Mouse (Mus musculus) liver, postnatal 0 days (tissue): Measurements from ENCODE around the gene Wdr60. TPM values are rescaled to one million over a fixed set of nuclear protein-coding genes. Genes with fewer than 3 reads are reported as not detected.
A peak's percentile ranks its signal among the peaks of the same experiment; 100 is the strongest.
"Not testable (repeated sequence)": the region's sequence is repeated elsewhere in the genome, so short reads cannot be mapped to it uniquely, and the experiment has no call there.

Experiments used
- ATAC-seq: fragments of 200-750 bp; cut with Nextera tagmentation; 2 replicates; pipeline ENCODE4 v1.8.0; 2017; ENCODE audit warnings: mild to moderate bottlenecking, moderate library complexity
- DNase-seq: peaks from one replicate; pipeline ENCODE4 v3.0.0-alpha.2; 2016
- H3K27ac ChIP-seq: fragments of 300-500 bp; sonication (generic); 2 replicates; pipeline ENCODE4 v1.5.1; 2014; ENCODE audit warnings: antibody characterized with exemption, moderate library complexity, mild to moderate bottlenecking, low read depth
- H3K27me3 ChIP-seq: fragments of 300-500 bp; sonication (generic); 2 replicates; pipeline ENCODE4 v1.6.1; 2014; ENCODE audit warnings: low read length, control low read depth, mixed read lengths; ENCODE audit not compliant: insufficient read depth
- H3K36me3 ChIP-seq: fragments of 300-500 bp; sonication (generic); replicated peaks from 2 replicates; pipeline ENCODE4 v1.6.1; 2014; ENCODE audit warnings: mild to moderate bottlenecking, control low read depth, low read length, moderate library complexity, mixed read lengths; ENCODE audit not compliant: insufficient read depth
- H3K4me1 ChIP-seq: fragments of 300-500 bp; sonication (generic); 2 replicates; pipeline ENCODE4 v1.6.1; 2014; ENCODE audit warnings: antibody characterized with exemption, mild to moderate bottlenecking, control low read depth; ENCODE audit not compliant: insufficient read depth
- H3K4me2 ChIP-seq: fragments of 300-500 bp; sonication (generic); 2 replicates; pipeline ENCODE4 v1.6.1; 2014; ENCODE audit warnings: low read depth, mild to moderate bottlenecking, low read length, moderate library complexity, mixed read lengths
- H3K4me3 ChIP-seq: fragments of 300-500 bp; sonication (generic); 2 replicates; pipeline ENCODE4 v1.5.1; 2014; ENCODE audit warnings: low read depth, low read length
- H3K9ac ChIP-seq: fragments of 300-500 bp; sonication (generic); replicated peaks from 2 replicates; pipeline ENCODE4 v1.6.1; 2014; ENCODE audit warnings: mild to moderate bottlenecking, moderate library complexity
- H3K9me3 ChIP-seq: fragments of 300-500 bp; sonication (generic); 2 replicates; pipeline ENCODE4 v1.6.1; 2016; ENCODE audit warnings: mild to moderate bottlenecking, control low read depth, low read length, mixed read lengths
- CTCF ChIP-seq: sonication (generic); IDR thresholded peaks from 2 replicates; pipeline ENCODE4 v1.5.1; 2016; ENCODE audit warnings: antibody characterized with exemption, low read depth
- EP300 ChIP-seq: IDR thresholded peaks from 2 replicates; pipeline ENCODE4 v1.6.1; 2016; ENCODE audit warnings: antibody characterized with exemption, low read depth, mild to moderate bottlenecking
- WGBS: fragments of 180-500 bp; shearing (Covaris S2); extraction: QIAGEN DNeasy Blood & Tissue Kit; methylation state at CpG from one replicate; pipeline ENCODE4 v1.1.7; 2014; ENCODE audit not compliant: insufficient replicate concordance; 5-methylcytosine and 5-hydroxymethylcytosine counted together
- polyA plus RNA-seq: library from polyadenylated mRNA; unstranded; fragments of >200 nt; fragmentation: Nextera tagmentation; extraction: Ambion mirVana; gene quantifications from 2 replicates; pipeline ENCODE4 v1.2.1, GENCODE M21; 2015

The Wdr60 gene
- polyA plus RNA-seq, 1 experiment from 2014 or later, result 4.2 TPM

GRCm38 (mm10) chr12:116280653-116281364 lies 18.0 kb upstream of the Wdr60 start, which contains the start of gene Esyt2:
Esyt2 (plus strand) TSS chr12:116281196.
- Histone ChIP-seq H3K4me3 (peak within 1 kb of the TSS; percentile 95), H3K4me1 (peaks cover 21% of the 10 kb centered on the region), H3K9ac (peak within 1 kb of the TSS; percentile 97), H3K9me3 (no peaks in the 10 kb centered on the region), H3K27me3 (no peaks in the 10 kb centered on the region), H3K36me3 (no peaks in the 10 kb centered on the region), H3K4me2 (peak within 1 kb of the TSS; percentile 75), H3K27ac (peak within 1 kb of the TSS; percentile 95)
- DNase-seq (peak; percentile 100), ATAC-seq (peak; percentile 92)
- TF ChIP-seq EP300 (no peak), CTCF (peak; percentile 69)
- under 1% methylated on average over 68 of the region's 68 CpGs for WGBS

GRCm38 (mm10) chr12:116280149-116280652 lies 17.4 kb upstream of the Wdr60 start:
- Histone ChIP-seq H3K27me3 (no peaks in the 10 kb centered on the region), H3K27ac (peak overlapping the region; percentile 95), H3K4me2 (peak overlapping the region; percentile 75), H3K9me3 (no peaks in the 10 kb centered on the region), H3K9ac (peak overlapping the region; percentile 97), H3K4me1 (peaks cover 24% of the 10 kb centered on the region), H3K4me3 (peak overlapping the region; percentile 95), H3K36me3 (no peaks in the 10 kb centered on the region)
- TF ChIP-seq CTCF, result no peak
- no peak for TF ChIP-seq EP300
- WGBS, result 3% methylated on average over 7 of the region's 7 CpGs
- DNase-seq (no peak), ATAC-seq (peak; percentile 0)

- Histone ChIP-seq H3K4me1 (peaks cover 24% of the 10 kb centered on the region), H3K27ac (0 out of 2 replicates have a peak overlapping the region, but pooled peaks have one; percentile 1), H3K4me3 (no peak overlapping the region), H3K9ac (no peak overlapping the region), H3K4me2 (no peak overlapping the region), H3K27me3 (no peaks in the 10 kb centered on the region), H3K9me3 (no peaks in the 10 kb centered on the region), H3K36me3 (no peaks in the 10 kb centered on the region)
- 82% methylated on average over 2 of the region's 2 CpGs for WGBS
- ATAC-seq, result no peak
- no peak for DNase-seq
- TF ChIP-seq CTCF (no peak), EP300 (no peak)
Measured at GRCm38 (mm10) chr12:116279181-116279580, 16.4 kb upstream of the Wdr60 start.

- H3K27ac ChIP-seq, result no peak overlapping the region
- TF ChIP-seq EP300, result no peak
- TF ChIP-seq CTCF, result no peak
- WGBS, result 90% methylated on average over 1 of the region's 1 CpGs
Measured at GRCm38 (mm10) chr12:116278541-116278940, 15.7 kb upstream of the Wdr60 start.

DNA sequence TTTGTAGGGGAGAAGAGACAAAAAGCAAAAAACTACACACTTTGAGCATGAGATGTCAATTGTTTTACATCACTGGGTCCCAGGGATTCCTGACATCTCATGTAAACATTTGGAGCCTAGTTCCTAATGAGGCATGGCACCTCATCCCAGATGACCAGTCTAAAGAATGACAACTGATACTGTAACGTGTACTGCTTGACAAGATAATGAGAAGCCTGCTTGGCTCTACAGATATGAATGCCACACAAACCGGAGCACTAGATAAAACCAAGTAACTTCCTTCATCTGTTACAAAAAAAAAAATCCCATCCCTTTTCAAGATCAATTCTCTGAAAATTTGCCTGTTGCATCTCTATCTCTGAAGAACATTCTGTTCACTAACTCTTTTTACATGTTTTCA lies 14.1 kb upstream of the Wdr60 start:
- H3K36me3 ChIP-seq, result no peaks in the 10 kb centered on the region
- no peak overlapping the region for H3K4me3 ChIP-seq
- ATAC-seq (no peak), DNase-seq (no peak)
- H3K4me1 ChIP-seq, result peaks cover 17% of the 10 kb centered on the region
- H3K27ac ChIP-seq, result 0 out of 2 replicates have a peak overlapping the region, but pooled peaks have one; percentile 22
- H3K9ac ChIP-seq, result no peak overlapping the region
- 0 out of 2 replicates have a peak overlapping the region, but pooled peaks have one; percentile 13 for H3K4me2 ChIP-seq
- H3K27me3 ChIP-seq, result no peaks in the 10 kb centered on the region
- WGBS, result 44% methylated on average over 2 of the region's 2 CpGs
- TF ChIP-seq EP300 (peak; percentile 97), CTCF (no peak)
- no peaks in the 10 kb centered on the region for H3K9me3 ChIP-seq

More at GRCm38 (mm10) chr12:116278541-116278940, 15.7 kb upstream of the Wdr60 start:
- no peak for ATAC-seq
- Histone ChIP-seq H3K27me3 (no peaks in the 10 kb centered on the region), H3K9ac (no peak overlapping the region), H3K9me3 (no peaks in the 10 kb centered on the region), H3K36me3 (no peaks in the 10 kb centered on the region), H3K4me3 (no peak overlapping the region), H3K4me1 (peaks cover 23% of the 10 kb centered on the region), H3K4me2 (no peak overlapping the region)
- no peak for DNase-seq

GRCm38 (mm10) chr12:116275631-116276030 lies 12.8 kb upstream of the Wdr60 start:
- no peak for ATAC-seq
- 79% methylated on average over 4 of the region's 4 CpGs for WGBS
- H3K4me2 ChIP-seq, result no peak overlapping the region
- TF ChIP-seq EP300 (0 out of 2 replicates have a peak, but pooled peaks have one; percentile 13), CTCF (no peak)
- H3K4me3 ChIP-seq, result no peak overlapping the region
- no peaks in the 10 kb centered on the region for H3K36me3 ChIP-seq
- H3K27me3 ChIP-seq, result no peaks in the 10 kb centered on the region
- H3K4me1 ChIP-seq, result peaks cover 17% of the 10 kb centered on the region
- H3K9me3 ChIP-seq, result no peaks in the 10 kb centered on the region
- H3K27ac ChIP-seq, result no peak overlapping the region
- H3K9ac ChIP-seq, result no peak overlapping the region
- DNase-seq, result no peak

DNA sequence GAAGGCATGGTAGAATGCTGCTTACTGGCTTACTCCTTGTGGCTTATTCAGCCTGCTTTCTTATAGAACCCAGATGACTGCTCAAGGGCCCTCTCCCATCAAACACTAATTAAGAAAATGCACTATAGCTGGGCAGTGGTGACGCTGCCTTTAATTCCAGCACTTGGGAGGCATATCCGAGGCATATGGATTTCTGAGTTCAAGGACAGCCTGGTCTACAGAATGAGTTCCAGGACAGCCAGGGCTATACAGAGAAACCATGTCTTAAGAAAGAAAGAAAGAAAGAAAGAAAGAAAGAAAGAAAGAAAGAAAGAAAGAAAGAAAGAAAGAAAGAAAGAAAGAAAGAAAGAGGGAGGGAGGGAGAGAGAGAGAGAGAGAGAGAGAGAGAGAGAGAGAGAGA lies 12.3 kb upstream of the Wdr60 start, which contains the start of gene Gm11027:
Gene Gm11027 (plus strand): TSS at position 301 of the 400 bp plus-strand sequence.
- not testable (repeated sequence) for DNase-seq, ATAC-seq, H3K9me3 ChIP-seq, H3K27me3 ChIP-seq, H3K9ac ChIP-seq, H3K4me2 ChIP-seq, H3K36me3 ChIP-seq, H3K4me3 ChIP-seq, H3K27ac ChIP-seq
- WGBS, result 89% methylated on average over 2 of the region's 2 CpGs
- peaks cover 16% of the 10 kb centered on the region for H3K4me1 ChIP-seq
